Mouse (Mus musculus) embryonic facial prominence, embryonic 15.5 days (tissue): ENCODE results near the gene Gm21985. TPM values are rescaled to one million over a fixed set of nuclear protein-coding genes. Genes with fewer than 3 reads are reported as not detected.

ENCODE experiments used
- ATAC-seq: fragments of 200-750 bp; cut with Nextera tagmentation; 2 replicates; pipeline ENCODE4 v1.8.0; 2017; ENCODE audit warnings: low read depth, moderate TSS enrichment; ENCODE audit not compliant: insufficient number of reproducible peaks, low FRiP score, low TSS enrichment
- H3K27ac ChIP-seq: fragments of 300-500 bp; sonication (generic); replicated peaks from 2 replicates; pipeline ENCODE4 v1.5.1; 2015; ENCODE audit warnings: mild to moderate bottlenecking, inconsistent platforms
- H3K27me3 ChIP-seq: fragments of 300-500 bp; sonication (generic); 2 replicates; pipeline ENCODE4 v1.6.1; 2015; ENCODE audit warnings: inconsistent platforms
- H3K36me3 ChIP-seq: fragments of 300-500 bp; sonication (generic); 2 replicates; pipeline ENCODE4 v1.6.1; 2015; ENCODE audit warnings: mild to moderate bottlenecking, inconsistent platforms
- H3K4me1 ChIP-seq: fragments of 300-500 bp; sonication (generic); 2 replicates; pipeline ENCODE4 v1.6.1; 2015; ENCODE audit warnings: inconsistent platforms
- H3K4me2 ChIP-seq: fragments of 300-500 bp; sonication (generic); replicated peaks from 2 replicates; pipeline ENCODE4 v1.6.1; 2015; ENCODE audit warnings: mild to moderate bottlenecking, inconsistent platforms
- H3K4me3 ChIP-seq: fragments of 300-500 bp; sonication (generic); replicated peaks from 2 replicates; pipeline ENCODE4 v1.5.1; 2015; ENCODE audit warnings: mild to moderate bottlenecking, inconsistent platforms
- H3K9ac ChIP-seq: fragments of 300-500 bp; sonication (generic); 2 replicates; pipeline ENCODE4 v1.6.1; 2015; ENCODE audit warnings: inconsistent platforms
- H3K9me3 ChIP-seq: fragments of 300-500 bp; sonication (generic); replicated peaks from 2 replicates; pipeline ENCODE4 v1.6.1; 2016; ENCODE audit warnings: inconsistent platforms
- WGBS: fragments of 180-500 bp; shearing (Covaris S2); methylation state at CpG from one replicate; pipeline ENCODE4 v1.1.7; 2015; 5-methylcytosine and 5-hydroxymethylcytosine counted together
- polyA plus RNA-seq: library from polyadenylated mRNA; unstranded; fragments of >200 nt; fragmentation: Nextera tagmentation; extraction: Ambion mirVana; gene quantifications from 2 replicates; pipeline ENCODE4 v1.2.1, GENCODE M21; 2015

Gm21985 gene
- polyA plus RNA-seq, result not detected in 2 replicates

GRCm38 (mm10) chr2:112266242-112266592, at the start of gene Gm21985:
Gm21985 (plus strand) TSS chr2:112266314.
- H3K9me3 ChIP-seq, result no peaks in the 10 kb centered on the region
- H3K4me1 ChIP-seq, result peaks cover 41% of the 10 kb centered on the region
- WGBS, result 2% methylated on average over 11 of the region's 11 CpGs
- H3K4me2 ChIP-seq, result peak within 1 kb of the TSS; percentile 76
- peak within 1 kb of the TSS; percentile 79 for H3K4me3 ChIP-seq
- H3K9ac ChIP-seq, result peak within 1 kb of the TSS; percentile 55
- H3K27ac ChIP-seq, result peak within 1 kb of the TSS; percentile 85
- no peaks in the 10 kb centered on the region for H3K27me3 ChIP-seq
- peak; percentile 44 for ATAC-seq
- H3K36me3 ChIP-seq, result no peaks in the 10 kb centered on the region

- WGBS, result 67% methylated on average over 6 of the region's 6 CpGs
- H3K4me2 ChIP-seq, result no peak overlapping the region
- no peak for ATAC-seq
- H3K27ac ChIP-seq, result no peak overlapping the region
- H3K4me3 ChIP-seq, result no peak overlapping the region
- H3K27me3 ChIP-seq, result no peaks in the 10 kb centered on the region
- H3K4me1 ChIP-seq, result no peaks in the 10 kb centered on the region
- no peak overlapping the region for H3K9ac ChIP-seq
- H3K9me3 ChIP-seq, result no peaks in the 10 kb centered on the region
- H3K36me3 ChIP-seq, result no peaks in the 10 kb centered on the region
Observed at GRCm38 (mm10) chr2:112217614-112218013, 48.5 kb upstream of the Gm21985 start.

- Histone ChIP-seq H3K27me3 (no peaks in the 10 kb centered on the region), H3K4me3 (no peak overlapping the region), H3K4me1 (no peaks in the 10 kb centered on the region), H3K27ac (no peak overlapping the region), H3K9me3 (no peaks in the 10 kb centered on the region), H3K4me2 (no peak overlapping the region), H3K9ac (no peak overlapping the region), H3K36me3 (no peaks in the 10 kb centered on the region)
- ATAC-seq, result no peak
- WGBS, result 82% methylated on average over 5 of the region's 5 CpGs
Observed at GRCm38 (mm10) chr2:112220880-112221279, 45.2 kb upstream of the Gm21985 start.

- no peak overlapping the region for H3K27ac ChIP-seq
- no peak overlapping the region for H3K4me2 ChIP-seq
- H3K27me3 ChIP-seq, result no peaks in the 10 kb centered on the region
- no peak overlapping the region for H3K9ac ChIP-seq
- WGBS, result 66% methylated on average over 5 of the region's 5 CpGs
- no peaks in the 10 kb centered on the region for H3K9me3 ChIP-seq
- no peak for ATAC-seq
- H3K36me3 ChIP-seq, result no peaks in the 10 kb centered on the region
- no peak overlapping the region for H3K4me3 ChIP-seq
- no peaks in the 10 kb centered on the region for H3K4me1 ChIP-seq
Observed at GRCm38 (mm10) chr2:112222607-112223006, 43.5 kb upstream of the Gm21985 start.

GRCm38 (mm10) chr2:112224356-112224755, 41.8 kb upstream of the Gm21985 start:
- H3K9me3 ChIP-seq, result no peaks in the 10 kb centered on the region
- no peaks in the 10 kb centered on the region for H3K4me1 ChIP-seq
- no peaks in the 10 kb centered on the region for H3K36me3 ChIP-seq
- 52% methylated on average over 4 of the region's 4 CpGs for WGBS
- H3K9ac ChIP-seq, result no peak overlapping the region
- no peak overlapping the region for H3K4me3 ChIP-seq
- ATAC-seq, result no peak
- H3K4me2 ChIP-seq, result no peak overlapping the region
- H3K27me3 ChIP-seq, result no peaks in the 10 kb centered on the region
- H3K27ac ChIP-seq, result no peak overlapping the region

GRCm38 (mm10) chr2:112232623-112233022, 33.5 kb upstream of the Gm21985 start:
- WGBS, result 88% methylated on average over 1 of the region's 1 CpGs
- Histone ChIP-seq H3K4me2 (no peak overlapping the region), H3K4me3 (no peak overlapping the region), H3K36me3 (no peaks in the 10 kb centered on the region), H3K4me1 (no peaks in the 10 kb centered on the region), H3K9me3 (no peaks in the 10 kb centered on the region), H3K27ac (no peak overlapping the region), H3K27me3 (no peaks in the 10 kb centered on the region), H3K9ac (no peak overlapping the region)
- no peak for ATAC-seq

DNA sequence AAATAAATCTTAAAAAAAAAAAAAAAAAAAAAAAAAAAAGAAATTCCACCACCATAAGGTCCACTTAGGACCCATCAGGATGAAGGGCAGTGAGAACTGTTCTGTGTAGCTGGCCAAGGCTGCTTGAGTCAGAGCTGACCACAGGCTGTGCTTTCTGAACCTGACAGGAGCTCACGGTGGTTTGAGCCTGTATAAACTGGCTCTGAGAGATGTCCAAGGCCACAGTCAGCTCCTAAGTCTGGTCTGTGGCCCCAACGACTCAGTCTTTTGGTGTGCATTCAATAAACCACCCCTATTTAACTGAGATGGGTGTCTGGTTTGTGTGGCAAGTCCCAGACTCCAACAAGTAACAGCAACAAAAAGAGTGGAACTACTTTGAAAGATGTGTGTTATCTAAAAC, 29.5 kb upstream of the Gm21985 start:
- WGBS, result 76% methylated on average over 2 of the region's 2 CpGs

DNA sequence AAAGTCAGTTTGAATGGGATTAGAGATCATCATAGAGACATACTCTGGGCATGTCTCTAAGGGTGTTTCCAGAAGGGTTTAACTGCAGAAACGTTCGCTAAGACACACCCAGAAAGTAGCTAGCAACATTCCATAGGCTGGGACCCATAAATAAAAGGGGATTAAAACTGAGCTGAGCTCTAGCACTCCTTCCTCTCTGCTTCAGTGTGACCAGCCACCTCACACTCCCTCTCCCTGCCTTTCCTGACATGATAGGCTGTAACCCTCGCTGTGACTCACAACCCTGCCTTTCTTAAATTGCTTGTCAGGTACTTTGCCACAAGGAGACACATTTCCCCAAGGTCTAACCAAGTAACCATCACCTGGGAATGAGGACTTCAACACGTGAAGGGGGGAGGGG, 28.1 kb upstream of the Gm21985 start:
- H3K4me2 ChIP-seq, result no peak overlapping the region
- H3K4me1 ChIP-seq, result peaks cover 13% of the 10 kb centered on the region
- no peak overlapping the region for H3K4me3 ChIP-seq
- H3K36me3 ChIP-seq, result no peaks in the 10 kb centered on the region
- no peak overlapping the region for H3K27ac ChIP-seq
- ATAC-seq, result no peak
- WGBS, result 16% methylated on average over 4 of the region's 4 CpGs
- no peaks in the 10 kb centered on the region for H3K9me3 ChIP-seq
- no peak overlapping the region for H3K9ac ChIP-seq
- no peaks in the 10 kb centered on the region for H3K27me3 ChIP-seq

More for the DNA sequence above, 29.5 kb upstream of the Gm21985 start:
- Histone ChIP-seq H3K27ac (no peak overlapping the region), H3K4me2 (no peak overlapping the region), H3K9me3 (no peaks in the 10 kb centered on the region), H3K27me3 (no peaks in the 10 kb centered on the region), H3K4me1 (peaks cover 13% of the 10 kb centered on the region), H3K4me3 (no peak overlapping the region), H3K36me3 (no peaks in the 10 kb centered on the region), H3K9ac (no peak overlapping the region)
- ATAC-seq, result no peak

GRCm38 (mm10) chr2:112239212-112239934, 26.7 kb upstream of the Gm21985 start, which contains the start of gene Lpcat4:
Lpcat4 (plus strand) TSS chr2:112239468.
- peak within 1 kb of the TSS; percentile 89 for H3K27ac ChIP-seq
- peaks cover 13% of the 10 kb centered on the region for H3K4me1 ChIP-seq
- under 1% methylated on average over 91 of the region's 94 CpGs for WGBS
- no peaks in the 10 kb centered on the region for H3K9me3 ChIP-seq
- H3K36me3 ChIP-seq, result no peaks in the 10 kb centered on the region
- peak within 1 kb of the TSS; percentile 47 for H3K9ac ChIP-seq
- peak within 1 kb of the TSS; percentile 98 for H3K4me2 ChIP-seq
- no peaks in the 10 kb centered on the region for H3K27me3 ChIP-seq
- H3K4me3 ChIP-seq, result peak within 1 kb of the TSS; percentile 68
- ATAC-seq, result peak; percentile 83

- no peaks in the 10 kb centered on the region for H3K27me3 ChIP-seq
- peak overlapping the region; percentile 89 for H3K27ac ChIP-seq
- H3K4me3 ChIP-seq, result peak overlapping the region; percentile 68
- WGBS, result under 1% methylated on average over 27 of the region's 28 CpGs
- H3K4me2 ChIP-seq, result peak overlapping the region; percentile 98
- H3K4me1 ChIP-seq, result peaks cover 13% of the 10 kb centered on the region
- H3K36me3 ChIP-seq, result no peaks in the 10 kb centered on the region
- H3K9ac ChIP-seq, result peak overlapping the region; percentile 47
- peak; percentile 36 for ATAC-seq
- H3K9me3 ChIP-seq, result no peaks in the 10 kb centered on the region
Observed at GRCm38 (mm10) chr2:112239935-112240721, 26.0 kb upstream of the Gm21985 start.

GRCm38 (mm10) chr2:112241787-112242186, 24.3 kb upstream of the Gm21985 start:
- Histone ChIP-seq H3K4me3 (no peak overlapping the region), H3K4me1 (peaks cover 13% of the 10 kb centered on the region), H3K9ac (no peak overlapping the region), H3K4me2 (no peak overlapping the region), H3K9me3 (no peaks in the 10 kb centered on the region), H3K27me3 (no peaks in the 10 kb centered on the region), H3K27ac (no peak overlapping the region), H3K36me3 (no peaks in the 10 kb centered on the region)
- no peak for ATAC-seq
- WGBS, result 69% methylated on average over 14 of the region's 14 CpGs
